Mouse (Mus musculus) E14TG2a.4 (cell line): ENCODE results near the gene Prss38.

Experiments used
- CTCF ChIP-seq: conservative IDR thresholded peaks from 2 replicates; pipeline ENCODE4 v1.5.1; 2014; ENCODE audit warnings: low read length
- NANOG ChIP-seq: IDR thresholded peaks from 2 replicates; pipeline ENCODE4 v1.6.1; 2014; ENCODE audit warnings: borderline replicate concordance, low read length, mixed read lengths

GRCm38 (mm10) chr11:59405761-59406160, 30.3 kb upstream of the Prss38 start:
- TF ChIP-seq CTCF (no peak), NANOG (no peak)
